Mouse (Mus musculus): ENCODE results near the gene Chdh. TPM values are rescaled to one million over a fixed set of nuclear protein-coding genes. Genes with fewer than 3 reads are reported as not detected.

The Chdh gene
- polyA plus RNA-seq, 1 experiment from 2014 or later, result 0.52 TPM

DNA sequence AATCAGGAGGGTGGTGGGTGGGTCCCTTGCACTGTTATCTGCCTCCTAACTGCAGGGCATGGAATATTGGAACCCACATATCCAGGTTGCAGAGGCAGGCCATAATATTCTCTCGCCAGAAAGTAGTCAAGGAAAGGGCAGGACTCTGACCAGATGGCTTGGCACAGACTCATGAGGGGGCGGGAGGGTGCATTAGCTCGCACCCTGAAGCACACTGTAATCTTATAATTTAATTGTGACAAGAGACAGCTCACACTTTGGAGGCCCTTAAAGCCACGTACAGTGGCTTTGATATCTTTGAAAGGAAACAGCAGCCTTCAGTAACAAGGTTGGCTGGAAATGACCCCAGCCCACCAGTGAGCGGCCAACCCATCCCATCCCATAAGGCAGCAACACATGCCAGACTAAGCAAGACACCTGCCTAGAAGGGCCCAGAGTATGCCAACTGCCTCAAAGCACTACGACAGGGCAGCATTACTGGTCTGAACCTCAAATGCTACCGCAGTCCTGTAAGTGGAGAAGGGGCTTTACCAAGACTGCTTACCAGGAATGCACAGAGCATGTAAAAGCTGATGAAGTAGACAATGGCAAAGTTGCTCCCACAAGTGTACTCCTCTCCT is 66.6 kb downstream of the Chdh start:
- Histone ChIP-seq H3K27me3 (replicated peaks) (no peaks in the 10 kb centered on the region), H3K9ac (replicated peaks) (no peak overlapping the region), H3K36me3 (peaks cover 46% of the 10 kb centered on the region), H3K9me3 (replicated peaks) (no peaks in the 10 kb centered on the region), H3K4me2 (no peak overlapping the region), H3K4me3 (replicated peaks) (no peak overlapping the region), H3K4me1 (no peaks in the 10 kb centered on the region), H3K27ac (replicated peaks) (no peak overlapping the region)
- 77% methylated on average over 7 of the region's 7 CpGs for WGBS
- no peak for ATAC-seq (ENCODE audit: low FRiP score)

DNA sequence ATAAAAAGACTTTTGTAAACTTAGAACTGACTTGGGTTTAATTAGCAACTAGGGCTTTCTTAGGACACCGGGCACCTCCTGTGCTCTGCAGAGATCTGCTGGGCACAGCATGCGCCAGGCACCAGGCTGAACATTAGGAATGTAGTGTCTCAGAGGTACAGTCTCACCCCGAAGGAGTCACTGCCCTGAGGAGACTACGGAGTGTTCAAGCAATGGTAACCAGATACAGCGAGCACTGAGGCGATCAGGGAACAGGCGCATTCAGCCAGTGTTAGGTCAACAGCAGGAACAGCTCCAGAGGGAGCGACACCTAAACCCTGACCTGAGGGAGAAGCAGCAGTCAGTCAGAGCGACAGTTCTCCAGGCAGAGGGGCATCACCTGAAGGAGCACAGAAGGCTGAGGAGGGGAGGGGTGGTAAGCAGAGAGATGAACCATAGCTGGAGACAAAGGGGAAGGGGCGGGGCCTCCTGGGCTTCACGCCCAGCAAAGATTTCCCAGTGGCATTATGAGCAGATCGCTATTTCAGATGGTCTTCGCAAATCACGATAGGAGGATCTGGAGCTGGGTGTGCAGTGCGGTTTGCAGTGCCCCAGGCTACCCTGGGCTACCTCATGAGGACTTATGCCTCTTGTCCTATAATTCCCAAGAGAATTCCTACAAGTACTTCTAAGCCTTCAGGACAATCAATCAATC is 69.4 kb downstream of the Chdh start:
- H3K4me2 ChIP-seq, result no peak overlapping the region
- H3K27ac ChIP-seq (replicated peaks), result no peak overlapping the region
- H3K27me3 ChIP-seq (replicated peaks), result no peaks in the 10 kb centered on the region
- no peak overlapping the region for H3K4me3 ChIP-seq (replicated peaks)
- no peaks in the 10 kb centered on the region for H3K4me1 ChIP-seq
- peaks cover 46% of the 10 kb centered on the region for H3K36me3 ChIP-seq
- no peak for ATAC-seq (ENCODE audit: low FRiP score)
- no peak overlapping the region for H3K9ac ChIP-seq (replicated peaks)
- 84% methylated on average over 15 of the region's 15 CpGs for WGBS
- no peaks in the 10 kb centered on the region for H3K9me3 ChIP-seq (replicated peaks)

DNA sequence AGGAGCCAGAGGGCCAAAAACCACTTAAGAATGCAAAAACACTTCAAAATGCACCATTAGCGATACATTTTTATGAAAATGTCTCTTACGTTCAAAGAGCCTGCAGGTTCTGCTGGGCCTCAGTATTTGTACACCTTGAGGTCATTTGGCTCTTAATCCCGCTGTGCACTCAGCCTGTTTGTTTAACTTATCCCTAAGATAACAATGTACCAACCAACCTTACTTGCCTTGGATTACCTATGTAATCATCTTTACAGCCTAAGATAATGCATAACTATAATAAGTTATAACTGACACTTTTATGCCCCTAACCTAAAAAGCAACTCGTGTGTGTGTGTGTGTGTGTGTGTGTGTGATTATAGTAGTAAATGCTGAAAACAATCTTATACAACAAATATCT is 70.9 kb downstream of the Chdh start:
- Histone ChIP-seq H3K4me2 (no peak overlapping the region), H3K9me3 (replicated peaks) (no peaks in the 10 kb centered on the region), H3K4me3 (replicated peaks) (no peak overlapping the region), H3K27me3 (replicated peaks) (no peaks in the 10 kb centered on the region), H3K27ac (replicated peaks) (no peak overlapping the region), H3K4me1 (no peaks in the 10 kb centered on the region), H3K9ac (replicated peaks) (no peak overlapping the region), H3K36me3 (peaks cover 32% of the 10 kb centered on the region)
- no peak for ATAC-seq (ENCODE audit: low FRiP score)
- 86% methylated on average over 4 of the region's 4 CpGs for WGBS

Small RNA genes lying within 50 kb of the gene (microRNA-seq; reads per million reads assigned to microRNA genes)
- 0.52 reads per million for gene Mir6947

Other genes with a start within 250 kb of the Chdh start
- gene Selenok, start 40.7 kb upstream of the Chdh start, polyA plus RNA-seq (2015; fragmentation: Nextera tagmentation; extraction: Ambion mirVana), result 355 and 416 TPM in 2 replicates
- gene Actr8, start 30.7 kb upstream of the Chdh start, polyA plus RNA-seq (2015; fragmentation: Nextera tagmentation; extraction: Ambion mirVana), result 74.6 TPM in 2 replicates
- 0.96 and 4.2 TPM in 2 replicates for gene Il17rb, start 127 bp upstream of the Chdh start, polyA plus RNA-seq (2015; fragmentation: Nextera tagmentation; extraction: Ambion mirVana)

Measured in neural tube, embryonic 15.5 days (tissue).